Mouse (Mus musculus) ovary, postnatal 10 days (tissue): ENCODE data around the gene Cep83.
A peak's percentile ranks its signal among the peaks of the same experiment; 100 is the strongest.

Source experiments
- DNase-seq: peaks from one replicate; pipeline ENCODE4 v3.0.0; 2022; ENCODE audit warnings: low spot score

Cep83 gene

DNA sequence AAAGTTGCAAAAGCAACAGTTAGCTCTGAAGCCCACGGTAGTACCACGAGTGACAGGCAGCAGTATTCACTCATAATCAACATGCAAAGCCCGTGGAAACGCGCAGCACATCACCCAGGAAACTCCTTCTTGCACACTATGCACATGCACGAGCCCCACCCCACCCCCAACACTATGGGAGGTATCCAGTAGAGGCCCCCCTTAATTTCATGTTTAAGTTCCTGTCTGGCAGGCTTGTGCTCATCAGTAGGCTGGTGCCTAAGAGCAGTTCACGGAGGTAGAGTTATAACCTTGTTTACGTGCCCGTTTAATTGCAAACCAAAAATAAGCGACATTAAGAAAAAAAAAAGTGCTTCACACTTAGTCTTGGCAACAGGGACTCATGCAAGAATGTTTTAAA is 138.9 kb downstream of the Cep83 start:
- DNase-seq = no peak

DNA sequence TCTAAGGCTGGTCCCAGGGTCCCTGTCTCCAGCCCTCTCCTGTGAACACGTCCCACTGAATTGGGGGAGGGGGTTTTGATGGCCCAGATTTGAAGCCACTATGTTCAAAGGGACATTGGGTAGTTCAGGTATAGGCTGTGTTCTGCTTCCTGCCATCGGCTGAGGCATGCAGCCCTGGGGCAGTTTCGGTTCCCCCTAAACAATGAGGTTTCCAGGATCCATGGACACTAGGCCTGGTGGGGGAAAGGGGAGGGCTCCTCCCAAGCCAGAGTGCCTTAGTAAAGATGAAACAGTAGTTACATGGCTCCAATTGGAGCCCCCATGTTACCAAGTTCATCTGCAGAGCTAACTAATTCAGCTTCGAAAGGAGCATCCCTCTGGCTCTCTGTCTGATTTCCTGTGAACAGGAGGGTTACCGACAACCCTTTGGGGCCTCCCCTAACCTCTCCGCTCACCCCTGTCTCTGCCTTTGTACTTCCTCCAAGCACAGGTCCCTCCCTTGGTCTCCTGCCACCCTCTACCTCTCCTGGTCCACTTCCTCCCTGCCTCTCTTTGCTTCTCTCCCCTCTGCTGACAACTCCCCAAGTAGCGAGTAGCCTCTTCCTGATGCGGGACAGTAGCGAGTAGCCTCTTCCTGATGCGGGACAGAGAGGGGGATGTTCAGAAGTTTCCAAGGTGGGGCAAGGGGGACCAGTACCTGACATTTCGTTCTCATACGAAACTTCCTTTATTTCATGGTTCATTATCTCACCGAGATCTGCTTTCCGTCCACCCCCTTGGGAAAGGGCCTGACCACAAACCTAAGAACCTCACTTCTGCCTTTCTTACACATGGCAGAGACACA is 139.7 kb downstream of the Cep83 start:
- DNase-seq = no peak

DNA sequence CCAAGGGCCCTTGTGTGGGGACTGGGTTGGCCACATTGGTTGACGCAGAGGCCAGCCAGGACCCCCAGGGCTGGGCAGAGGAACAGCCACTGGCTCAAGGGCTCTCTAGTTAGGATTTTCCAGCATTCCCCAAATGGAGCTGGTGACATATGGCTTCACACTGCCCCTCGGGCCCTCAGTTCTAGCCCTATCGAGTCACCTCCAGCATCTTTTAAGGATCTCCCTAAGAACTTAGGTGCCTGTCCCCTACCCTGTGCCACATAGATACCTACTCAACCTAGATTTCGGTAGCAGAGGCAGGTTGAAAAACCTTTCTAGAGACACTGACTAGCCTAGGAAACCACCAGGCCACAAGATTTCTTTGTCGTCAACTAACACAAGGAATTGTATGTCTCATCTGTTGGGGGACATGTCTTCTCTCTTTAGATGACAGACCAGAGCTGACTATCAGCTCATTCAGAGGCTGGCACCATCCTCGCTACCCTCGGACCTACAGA is 140.3 kb downstream of the Cep83 start:
- no peak for DNase-seq

DNA sequence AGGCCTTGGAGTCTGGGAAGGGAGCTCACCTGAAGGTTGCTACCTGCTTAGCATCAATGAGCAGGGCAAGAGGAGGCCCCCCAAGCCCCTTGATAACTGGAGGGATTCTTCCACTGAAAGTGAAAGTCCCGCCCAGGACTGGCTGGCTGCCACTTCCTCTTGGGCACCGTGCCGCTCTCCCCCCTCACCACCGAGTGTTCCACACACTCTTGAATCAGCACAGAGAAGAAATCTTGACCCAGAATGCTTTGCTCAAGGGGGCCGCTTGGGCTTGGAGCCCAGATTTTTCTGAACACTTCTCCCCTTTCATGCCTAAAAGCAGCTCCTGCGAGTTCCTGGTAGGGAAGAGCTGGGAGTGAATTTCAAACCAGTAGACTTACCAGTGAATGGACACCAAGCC is 141.0 kb downstream of the Cep83 start:
- peak; percentile 81 for DNase-seq

DNA sequence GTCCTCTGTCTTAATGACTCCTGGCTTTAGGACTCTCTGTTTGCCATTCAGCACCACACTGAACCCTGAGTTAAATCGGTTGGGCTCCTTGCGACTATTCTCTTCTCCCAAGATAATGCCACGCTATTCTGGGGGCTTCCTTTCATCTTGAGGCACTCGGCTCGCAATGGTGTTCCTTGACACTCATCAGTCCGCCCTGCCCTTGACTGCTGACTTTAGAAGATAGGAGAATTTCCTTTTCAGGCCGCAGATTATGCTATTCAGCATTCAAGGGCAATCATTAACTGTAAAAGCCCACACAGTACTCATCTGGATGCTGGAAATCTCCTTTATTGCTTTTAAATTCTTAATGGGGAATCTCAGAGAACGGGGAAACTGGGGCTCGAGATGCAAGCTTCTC is 147.4 kb downstream of the Cep83 start:
- DNase-seq = no peak
